Mouse (Mus musculus) heart, postnatal 10 days (tissue): ENCODE measurements at regions not wholly inside any gene's neighbourhood (a gene's known extent, or its start where the extent isn't known, plus 50 kb on each side); places are given as distances from the start of the nearest gene placed in this dataset.

Source experiments
- DNase-seq, 2 experiments: peaks; one replicate each; pipeline ENCODE4 v3.0.0; 2021
- intact Hi-C: fragments of 180-260 bp; cut with DNase I; formaldehyde crosslinking; loops from one replicate; pipeline ENCODE4 v1.15.1; 2025

- no peak for DNase-seq
- intact Hi-C loops = loop anchor here (10.0 kb wide), 1 partner anchor 302 kb away; the partner anchor contains the start of gene Phlda1
Measured at GRCm38 (mm10) chr10:111806916-111807315, 165.5 kb upstream of the Krr1 start.

GRCm38 (mm10) chr10:111813736-111814135, 158.7 kb upstream of the Krr1 start:
- intact Hi-C loops = no loop called here
- DNase-seq = peak in 1 of 2 experiments; percentile 30

DNA sequence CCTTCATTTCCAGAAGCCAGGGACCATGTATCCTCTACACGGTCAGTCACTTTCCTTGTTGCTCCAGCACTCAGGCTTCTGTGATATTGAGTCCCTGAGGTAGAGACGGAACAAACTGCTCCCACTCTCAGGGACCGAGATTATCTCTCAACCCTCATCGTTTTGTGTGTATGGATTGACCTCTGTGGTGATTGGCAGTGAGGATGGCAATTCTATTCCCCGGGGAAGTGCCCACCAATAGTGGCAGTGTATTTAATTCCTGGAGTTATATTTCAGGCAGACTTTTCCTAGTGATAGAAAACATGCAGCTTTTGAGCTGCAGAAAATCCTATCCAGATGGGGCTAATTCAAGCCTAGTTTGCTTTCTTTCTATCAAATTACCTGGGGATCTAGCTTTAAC, 157.8 kb upstream of the Krr1 start:
- no peak for DNase-seq
- intact Hi-C loops = no loop called here

DNA sequence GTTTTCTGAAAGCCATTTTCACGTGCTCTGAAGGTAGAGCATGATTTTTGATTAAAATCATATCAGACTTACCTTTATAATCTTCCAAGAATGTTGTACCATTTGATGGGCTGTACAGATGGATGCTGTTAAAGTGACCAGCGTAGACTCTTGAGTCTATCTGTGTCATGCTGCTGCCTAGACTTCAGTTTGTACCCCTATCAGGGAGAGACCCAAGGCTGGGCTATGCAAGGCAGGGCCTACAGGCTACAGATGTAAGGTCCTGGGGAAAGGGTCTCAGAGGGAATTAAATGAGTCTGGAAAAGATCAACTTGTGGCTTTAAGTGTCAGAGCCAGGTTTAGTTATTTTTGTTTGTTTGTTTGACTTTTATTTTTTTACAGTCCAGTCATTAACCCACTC, 157.3 kb upstream of the Krr1 start:
- no peak for DNase-seq
- intact Hi-C loops = no loop called here

DNA sequence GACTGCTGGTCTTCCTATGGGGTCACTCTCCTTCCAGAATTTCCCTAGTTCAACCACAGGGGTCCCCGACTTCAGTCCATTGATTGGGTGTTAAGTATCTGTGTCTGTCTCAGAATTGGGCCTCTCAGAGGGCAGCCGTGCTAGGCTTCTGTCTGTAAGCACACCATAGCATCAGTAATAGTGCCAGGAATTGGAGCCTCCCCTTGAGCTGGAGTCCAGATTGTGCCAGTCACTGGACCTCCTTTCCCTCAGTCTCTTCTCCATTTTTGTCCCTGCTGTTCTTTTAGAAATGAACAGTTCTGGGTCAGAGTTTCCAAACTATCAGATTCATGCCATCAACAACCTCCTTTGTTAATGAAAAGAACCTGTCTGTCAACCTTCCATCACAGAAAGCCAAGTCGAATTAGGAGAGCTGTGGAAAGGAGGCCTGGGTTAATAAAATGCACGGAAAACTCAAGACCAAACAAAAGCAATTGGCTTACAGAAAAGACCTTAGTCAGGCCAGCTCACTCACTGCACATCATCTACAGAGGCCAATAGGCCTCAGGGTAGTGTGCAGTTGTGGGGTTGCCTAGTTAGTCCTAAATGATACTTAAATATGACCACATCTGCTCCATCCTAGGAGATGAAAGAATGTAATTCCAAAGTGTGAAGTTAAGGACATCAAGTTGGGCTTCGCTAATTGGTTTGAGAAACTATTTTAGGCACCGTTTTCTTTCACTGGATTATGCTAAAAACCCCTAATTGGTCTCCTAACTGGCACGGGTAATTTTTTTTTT, 156.5 kb upstream of the Krr1 start:
- intact Hi-C loops = no loop called here
- no peak for DNase-seq

- intact Hi-C loops = no loop called here
- no peak for DNase-seq
Measured at GRCm38 (mm10) chr10:111819755-111820451, 152.6 kb upstream of the Krr1 start.

DNA sequence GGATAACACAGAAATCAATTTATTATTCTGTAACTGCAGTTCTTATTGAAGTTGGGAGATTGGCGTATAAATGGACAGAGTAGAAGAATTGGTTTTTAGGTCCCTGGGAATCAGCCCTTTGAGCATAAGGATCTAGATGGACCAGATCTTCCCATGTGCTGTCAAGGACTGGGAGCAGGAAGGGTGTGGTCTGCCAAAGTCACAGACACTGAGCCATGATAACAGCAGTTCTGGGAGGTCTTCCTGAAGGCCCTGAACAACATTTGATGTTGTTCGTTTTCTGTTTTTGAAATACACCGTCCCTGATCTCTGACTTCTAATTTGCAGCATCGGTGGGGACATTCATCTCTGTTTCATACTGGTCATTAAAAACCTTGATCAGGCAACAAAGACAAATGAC, 147.6 kb upstream of the Krr1 start:
- DNase-seq = no peak
- intact Hi-C loops = no loop called here

DNA sequence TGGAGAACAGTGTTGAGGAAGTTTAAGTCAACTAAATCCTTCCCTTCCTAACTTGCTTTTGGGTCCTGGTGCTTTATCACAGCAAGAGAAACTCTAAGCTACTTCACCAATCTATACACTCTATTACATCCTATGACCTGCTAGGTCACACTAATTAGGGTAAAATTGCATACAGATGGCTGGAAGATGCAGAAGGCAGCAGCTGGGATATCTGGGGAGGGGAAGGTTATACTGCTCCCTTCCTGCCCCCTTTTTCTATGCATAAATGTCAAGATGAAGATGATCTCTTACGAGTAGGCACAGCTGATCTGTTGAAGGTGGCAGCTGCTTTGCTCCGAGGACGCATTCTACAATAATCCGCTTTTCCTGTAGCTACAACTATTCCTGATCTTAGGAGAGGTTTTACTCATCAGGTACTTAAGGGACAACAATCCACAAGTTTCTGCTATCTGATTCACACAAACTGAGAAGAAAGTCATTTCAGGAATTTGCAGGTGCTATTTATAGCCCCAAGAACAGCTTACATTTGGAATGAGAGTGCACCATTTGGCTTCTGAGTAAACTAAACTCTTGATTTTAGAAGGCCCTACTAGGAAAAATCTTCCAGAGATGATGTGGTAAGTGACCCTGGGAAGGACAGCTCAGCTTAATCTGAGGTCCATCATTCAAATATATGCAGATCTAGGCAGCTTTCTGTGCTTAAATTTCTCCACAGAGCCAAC, 146.3 kb upstream of the Krr1 start:
- intact Hi-C loops = no loop called here
- DNase-seq = no peak

DNA sequence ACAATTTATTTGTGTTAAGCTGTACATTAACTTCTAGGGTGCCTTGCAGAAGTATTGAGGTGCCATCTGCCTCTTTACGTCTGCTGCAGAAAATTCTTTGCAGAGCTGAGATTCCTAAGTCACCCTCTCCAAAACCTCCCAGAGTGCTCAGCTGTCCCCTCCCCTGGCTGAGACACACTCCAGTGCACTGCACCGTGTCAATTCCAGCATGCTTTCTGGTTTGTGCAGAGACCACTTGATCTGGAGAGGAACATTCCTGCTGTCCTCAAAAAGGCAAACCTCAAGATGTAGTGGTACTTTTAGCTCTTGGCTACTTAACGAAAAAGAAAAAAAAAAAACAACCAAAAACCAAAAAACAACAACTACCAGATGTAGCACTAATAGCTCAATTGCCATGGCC, 145.2 kb upstream of the Krr1 start:
- intact Hi-C loops = no loop called here
- DNase-seq = no peak

- no peak for DNase-seq
- intact Hi-C loops = no loop called here
Measured at GRCm38 (mm10) chr10:111827930-111828329, 144.5 kb upstream of the Krr1 start.

- intact Hi-C loops = no loop called here
- DNase-seq = no peak
Measured at GRCm38 (mm10) chr10:111828610-111829009, 143.9 kb upstream of the Krr1 start.

DNA sequence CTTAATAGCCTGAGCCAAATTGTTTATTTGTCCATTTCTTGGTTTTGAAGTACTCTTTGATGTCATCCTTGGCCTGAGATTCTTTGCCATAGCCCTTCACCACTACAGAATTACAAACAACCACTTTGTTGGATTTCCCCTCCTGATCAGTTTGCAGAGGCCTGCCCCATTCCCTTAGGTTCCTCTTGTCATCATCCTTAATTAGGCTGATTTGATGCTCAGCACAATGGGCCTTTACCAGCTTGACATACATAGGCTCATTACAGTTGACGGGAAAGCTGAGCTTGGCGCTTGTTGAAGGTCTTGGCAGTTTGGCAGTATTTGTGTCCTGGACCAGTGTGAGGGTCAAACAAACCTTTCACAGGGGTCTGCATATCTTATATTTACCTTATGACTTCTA, 143.2 kb upstream of the Krr1 start:
- no peak for DNase-seq
- intact Hi-C loops = no loop called here

GRCm38 (mm10) chr10:111831105-111831504, 141.4 kb upstream of the Krr1 start:
- intact Hi-C loops = no loop called here
- no peak for DNase-seq

GRCm38 (mm10) chr10:111833611-111834010, 138.9 kb upstream of the Krr1 start:
- DNase-seq = no peak
- intact Hi-C loops = no loop called here

DNA sequence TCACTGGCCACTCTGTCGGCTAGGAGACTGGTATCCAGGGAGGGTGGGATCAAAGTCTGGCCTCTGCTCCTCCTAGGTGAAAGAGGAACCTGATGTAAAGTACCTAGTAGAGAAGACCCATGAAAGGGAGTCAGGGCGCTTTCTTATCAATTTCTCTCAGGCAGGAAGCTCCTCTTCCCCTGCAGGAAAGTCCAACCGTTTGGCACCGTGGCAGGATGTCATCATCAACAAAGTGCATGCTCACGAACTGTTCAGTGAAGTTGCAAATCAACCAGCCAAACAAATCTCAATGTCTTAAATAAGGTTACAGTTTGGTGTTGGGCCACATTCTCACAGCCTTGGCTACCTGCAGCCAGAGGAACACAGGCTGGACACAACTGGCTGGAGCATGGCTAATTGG, 138.2 kb upstream of the Krr1 start:
- no peak for DNase-seq
- intact Hi-C loops = no loop called here

- DNase-seq = peak in 1 of 2 experiments; percentile 18
- intact Hi-C loops = loop anchor here (5.0 kb wide), 1 partner anchor 328 kb away; the partner anchor contains the start of gene Phlda1
Measured at GRCm38 (mm10) chr10:111834925-111835823, 137.3 kb upstream of the Krr1 start.

DNA sequence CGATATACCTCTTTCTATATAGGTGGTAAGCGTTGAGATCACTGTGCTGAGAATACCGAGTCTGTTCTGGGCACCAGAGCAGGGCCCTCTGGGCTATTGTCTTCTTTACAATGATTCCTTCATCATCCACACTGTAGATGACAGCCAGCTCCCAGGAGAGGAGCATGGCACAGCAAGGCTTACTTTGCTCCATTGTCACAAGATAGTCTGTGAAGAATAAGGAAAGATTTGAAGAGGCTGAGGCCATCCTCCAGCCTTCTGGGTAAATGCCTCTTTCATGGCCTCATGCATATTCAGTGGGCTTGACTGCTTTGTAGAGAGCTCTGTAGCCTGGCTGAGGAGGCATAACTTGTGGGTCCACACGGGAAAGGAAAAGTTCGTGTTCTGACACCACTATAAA, 136.3 kb upstream of the Krr1 start:
- DNase-seq = no peak
- intact Hi-C loops = loop anchor here (5.0 kb wide), 1 partner anchor 329 kb away; the partner anchor contains the start of gene Phlda1

GRCm38 (mm10) chr10:111836802-111837201, 135.7 kb upstream of the Krr1 start:
- DNase-seq = no peak
- intact Hi-C loops = loop anchor here (5.0 kb wide), 1 partner anchor 330 kb away; the partner anchor contains the start of gene Phlda1

DNA sequence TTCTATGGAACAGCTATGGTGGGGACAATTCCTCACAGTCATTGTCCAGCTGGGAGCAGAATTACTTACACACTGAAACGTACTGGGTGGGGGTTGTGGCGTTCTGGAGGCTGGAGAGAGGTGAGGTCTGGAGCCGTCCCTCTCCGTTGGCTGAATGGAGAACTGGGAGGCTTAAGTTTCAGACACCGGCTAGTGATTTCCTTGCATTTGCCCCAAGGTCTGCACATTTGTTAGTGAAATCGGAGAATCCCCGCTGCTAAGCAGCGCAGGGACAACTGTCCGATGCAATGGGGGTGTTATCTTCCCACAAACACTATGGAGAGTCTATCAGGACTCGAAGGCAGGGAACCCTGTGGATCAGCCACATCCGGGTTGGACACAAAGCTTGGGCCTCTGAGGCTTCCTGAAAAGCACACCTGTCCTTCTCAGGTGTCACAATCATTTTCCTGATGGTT, 130.1 kb upstream of the Krr1 start:
- intact Hi-C loops = no loop called here
- DNase-seq = no peak

DNA sequence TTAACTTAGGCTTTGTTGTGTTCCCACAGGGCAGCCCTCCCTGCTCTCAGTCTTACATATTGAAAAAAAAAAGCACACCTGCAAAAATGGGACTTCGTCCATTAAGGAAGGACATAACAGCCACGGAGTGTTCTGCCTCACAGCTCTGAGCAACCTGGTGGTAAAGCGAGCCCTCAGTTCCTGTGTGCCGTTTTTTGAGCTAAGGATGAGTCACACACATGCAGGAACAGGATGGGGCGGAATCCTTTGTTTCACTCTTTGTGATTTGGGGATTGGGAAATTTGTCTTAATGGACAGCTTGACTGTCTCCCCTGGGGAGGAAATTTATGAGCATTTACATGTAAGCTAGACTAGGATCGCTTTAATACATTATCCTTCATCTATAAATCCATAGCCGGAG, 129.6 kb upstream of the Krr1 start:
- intact Hi-C loops = no loop called here
- DNase-seq = no peak
